Mouse (Mus musculus): ENCODE measurements around the gene Prox2. TPM values are rescaled to one million over a fixed set of nuclear protein-coding genes. Genes with fewer than 3 reads are reported as not detected.
A peak's percentile ranks its signal among the peaks of the same experiment; 100 is the strongest.

Prox2 gene
- polyA plus RNA-seq, 1 experiment from 2014 or later, result 4.6 TPM

- peak; percentile 97 for TF ChIP-seq CTCF (IDR thresholded peaks at IDR 0.05; ENCODE audit: low read depth)
- Histone ChIP-seq H3K4me3 (ENCODE audit: low read depth, low read length) (no peak overlapping the region), H3K36me3 (ENCODE audit: insufficient read depth) (no peaks in the 10 kb centered on the region), H3K4me2 (no peak overlapping the region), H3K4me1 (ENCODE audit: insufficient read depth) (peaks cover 2% of the 10 kb centered on the region; the same call in 1 of the 2 replicates), H3K27me3 (ENCODE audit: insufficient read depth, low read length) (0 out of 2 replicates have a peak, but pooled peaks cover 4% of the 10 kb centered on the region), H3K27ac (ENCODE audit: low read depth) (no peak overlapping the region), H3K9me3 (ENCODE audit: low read depth, low read length) (no peaks in the 10 kb centered on the region), H3K9ac (no peak overlapping the region)
- WGBS, result 18% methylated on average over 4 of the region's 4 CpGs
- peak; percentile 95 for DNase-seq
- no peak for ATAC-seq (ENCODE audit: insufficient read depth)
Observed at GRCm38 (mm10) chr12:85142803-85143202, 32.2 kb upstream of the Prox2 start.

- Histone ChIP-seq H3K27me3 (ENCODE audit: insufficient read depth, low read length) (0 out of 2 replicates have a peak, but pooled peaks cover 4% of the 10 kb centered on the region), H3K9me3 (ENCODE audit: low read depth, low read length) (no peaks in the 10 kb centered on the region), H3K9ac (no peak overlapping the region), H3K4me1 (ENCODE audit: insufficient read depth) (peaks cover 2% of the 10 kb centered on the region; the same call in 1 of the 2 replicates), H3K4me3 (ENCODE audit: low read depth, low read length) (no peak overlapping the region), H3K27ac (ENCODE audit: low read depth) (no peak overlapping the region), H3K36me3 (ENCODE audit: insufficient read depth) (no peaks in the 10 kb centered on the region), H3K4me2 (no peak overlapping the region)
- 70% methylated on average over 6 of the region's 6 CpGs for WGBS
- ATAC-seq (ENCODE audit: insufficient read depth) (no peak), DNase-seq (no peak)
- no peak for TF ChIP-seq CTCF (IDR thresholded peaks at IDR 0.05; ENCODE audit: low read depth)
Observed at GRCm38 (mm10) chr12:85141096-85141495, 30.5 kb upstream of the Prox2 start.

- Histone ChIP-seq H3K9me3 (ENCODE audit: low read depth, low read length) (no peaks in the 10 kb centered on the region), H3K36me3 (ENCODE audit: insufficient read depth) (0 out of 2 replicates have a peak, but pooled peaks cover 2% of the 10 kb centered on the region), H3K4me1 (ENCODE audit: insufficient read depth) (peaks cover 2% of the 10 kb centered on the region; the same call in 1 of the 2 replicates), H3K27ac (ENCODE audit: low read depth) (no peak overlapping the region), H3K9ac (no peak overlapping the region), H3K27me3 (ENCODE audit: insufficient read depth, low read length) (0 out of 2 replicates have a peak, but pooled peaks cover 4% of the 10 kb centered on the region), H3K4me3 (ENCODE audit: low read depth, low read length) (no peak overlapping the region), H3K4me2 (0 out of 2 replicates have a peak overlapping the region, but pooled peaks have one; percentile 23)
- TF ChIP-seq CTCF (IDR thresholded peaks at IDR 0.05; ENCODE audit: low read depth), result no peak
- WGBS, result 35% methylated on average over 18 of the region's 18 CpGs
- DNase-seq (no peak), ATAC-seq (ENCODE audit: insufficient read depth) (no peak)
Observed at GRCm38 (mm10) chr12:85140036-85140701, 29.6 kb upstream of the Prox2 start.

- peaks cover 34% of the 10 kb centered on the region for H3K36me3 ChIP-seq (ENCODE audit: insufficient read depth)
- H3K9me3 ChIP-seq (ENCODE audit: low read depth, low read length), result no peaks in the 10 kb centered on the region
- no peak overlapping the region for H3K4me3 ChIP-seq (ENCODE audit: low read depth, low read length)
- peaks cover 2% of the 10 kb centered on the region; the same call in 1 of the 2 replicates for H3K4me1 ChIP-seq (ENCODE audit: insufficient read depth)
- H3K27ac ChIP-seq (ENCODE audit: low read depth), result peak overlapping the region; percentile 52; the same call in 1 of the 2 replicates
- WGBS, result 63% methylated on average over 4 of the region's 4 CpGs
- DNase-seq (no peak), ATAC-seq (ENCODE audit: insufficient read depth) (no peak)
- TF ChIP-seq CTCF (IDR thresholded peaks at IDR 0.05; ENCODE audit: low read depth), result peak; percentile 44; the same call in 1 of the 2 replicates
- no peak overlapping the region for H3K9ac ChIP-seq
- no peak overlapping the region for H3K4me2 ChIP-seq
- H3K27me3 ChIP-seq (ENCODE audit: insufficient read depth, low read length), result 0 out of 2 replicates have a peak, but pooled peaks cover 4% of the 10 kb centered on the region
Observed at GRCm38 (mm10) chr12:85136627-85137026, 26.1 kb upstream of the Prox2 start.

- Histone ChIP-seq H3K4me1 (ENCODE audit: insufficient read depth) (peaks cover 2% of the 10 kb centered on the region; the same call in 1 of the 2 replicates), H3K36me3 (ENCODE audit: insufficient read depth) (peaks cover 43% of the 10 kb centered on the region), H3K4me3 (ENCODE audit: low read depth, low read length) (no peak overlapping the region), H3K9me3 (ENCODE audit: low read depth, low read length) (no peaks in the 10 kb centered on the region), H3K27ac (ENCODE audit: low read depth) (peak overlapping the region; percentile 52), H3K9ac (no peak overlapping the region), H3K27me3 (ENCODE audit: insufficient read depth, low read length) (0 out of 2 replicates have a peak, but pooled peaks cover 4% of the 10 kb centered on the region), H3K4me2 (no peak overlapping the region; the same call in 1 of the 2 replicates)
- 56% methylated on average over 19 of the region's 19 CpGs for WGBS
- no peak for TF ChIP-seq CTCF (IDR thresholded peaks at IDR 0.05; ENCODE audit: low read depth)
- ATAC-seq (ENCODE audit: insufficient read depth) (peak; percentile 64), DNase-seq (peak; percentile 63)
Observed at GRCm38 (mm10) chr12:85135513-85136470, 25.2 kb upstream of the Prox2 start.

GRCm38 (mm10) chr12:85134043-85134794 lies 23.7 kb upstream of the Prox2 start:
- H3K27me3 ChIP-seq (ENCODE audit: insufficient read depth, low read length), result no peaks in the 10 kb centered on the region
- H3K36me3 ChIP-seq (ENCODE audit: insufficient read depth), result peaks cover 58% of the 10 kb centered on the region
- no peak overlapping the region for H3K27ac ChIP-seq (ENCODE audit: low read depth)
- DNase-seq (no peak), ATAC-seq (ENCODE audit: insufficient read depth) (no peak)
- H3K4me3 ChIP-seq (ENCODE audit: low read depth, low read length), result no peak overlapping the region
- no peak overlapping the region for H3K9ac ChIP-seq
- WGBS, result 83% methylated on average over 8 of the region's 8 CpGs
- H3K4me1 ChIP-seq (ENCODE audit: insufficient read depth), result no peaks in the 10 kb centered on the region
- no peak for TF ChIP-seq CTCF (IDR thresholded peaks at IDR 0.05; ENCODE audit: low read depth)
- no peaks in the 10 kb centered on the region for H3K9me3 ChIP-seq (ENCODE audit: low read depth, low read length)
- H3K4me2 ChIP-seq, result no peak overlapping the region

All from lung, embryonic 14.5 days (tissue).